Mouse (Mus musculus): ENCODE results near the gene Inf2.

- TF ChIP-seq CTCF (IDR thresholded peaks at IDR 0.05; ENCODE audit: low read depth) (peak; percentile 100), EP300 (IDR thresholded peaks at IDR 0.05; ENCODE audit: low read depth) (no peak)
Observed at GRCm38 (mm10) chr12:112551861-112552375, 36.7 kb upstream of the Inf2 start.
